Comparison of ENCODE assay signal across 19 mouse cellular contexts in genomic region chr2:83025853-83026252, GRCm38 (mm10).
DNase-seq lines count a peak whose midpoint lies in the region; ATAC-seq and TF ChIP-seq lines count a peak whose summit lies in the region.
"Had no signal": no experiment of that assay in that cellular context is flagged by ENCODE, and none has a peak within 500 bp of the region (broad histone marks: within the 10 kb centered on the region; RNA-seq: fewer than 3 reads in every experiment).

No protein-coding gene starts in this region.

- H3K9ac ChIP-seq in intestine, embryonic 14.5 days (ENCODE audit: low read length), result no peak overlapping the region
- H3K9ac ChIP-seq in intestine, postnatal 0 days (ENCODE audit: low read depth, low read length), result no peak overlapping the region
- no peak overlapping the region for H3K9ac ChIP-seq in lung, embryonic 14.5 days
- H3K9ac ChIP-seq: embryonic facial prominence, embryonic 15.5 days; heart, embryonic 13.5 days had no signal

- 51% methylated on average over 7 of the region's 7 CpGs for WGBS in intestine, embryonic 14.5 days
- WGBS in intestine, postnatal 0 days, result 59% methylated on average over 7 of the region's 7 CpGs
- WGBS in lung, embryonic 14.5 days, result 41% methylated on average over 7 of the region's 7 CpGs

- no peaks in the 10 kb centered on the region for H3K27me3 ChIP-seq in intestine, embryonic 14.5 days (replicated peaks; ENCODE audit: control insufficient read depth, insufficient read depth, low read length)
- H3K27me3 ChIP-seq in intestine, postnatal 0 days (replicated peaks; ENCODE audit: control insufficient read depth, insufficient read depth, low read length), result no peaks in the 10 kb centered on the region
- H3K27me3 ChIP-seq in lung, embryonic 14.5 days (ENCODE audit: insufficient read depth, low read length), result no peaks in the 10 kb centered on the region
- H3K27me3 ChIP-seq: embryonic facial prominence, embryonic 15.5 days; heart, embryonic 13.5 days had no signal

- H3K4me1 ChIP-seq in intestine, embryonic 14.5 days (replicated peaks; ENCODE audit: control insufficient read depth, insufficient read depth, low read length), result no peaks in the 10 kb centered on the region
- H3K4me1 ChIP-seq in intestine, postnatal 0 days (replicated peaks; ENCODE audit: control insufficient read depth, insufficient read depth, low read length), result no peaks in the 10 kb centered on the region
- H3K4me1 ChIP-seq in lung, embryonic 14.5 days (ENCODE audit: insufficient read depth), result no peaks in the 10 kb centered on the region
- H3K4me1 ChIP-seq: embryonic facial prominence, embryonic 15.5 days; forebrain, embryonic 10.5 days; heart, embryonic 13.5 days had no signal

- ATAC-seq in intestine, embryonic 14.5 days (replicated peaks; ENCODE audit: low FRiP score, low TSS enrichment, low read depth), result no peak
- ATAC-seq in intestine, postnatal 0 days, result no peak
- no peak for ATAC-seq in lung, embryonic 14.5 days (ENCODE audit: insufficient read depth)
- ATAC-seq: forebrain, embryonic 14.5 days had no signal

- TF ChIP-seq POLR2A in brain, embryonic 14.5 days (IDR thresholded peaks at IDR 0.05; ENCODE audit: borderline replicate concordance, extremely low read depth, insufficient read depth, insufficient read length, poor library complexity, severe bottlenecking), result no peak

- no peak for TF ChIP-seq CTCF in intestine, postnatal 0 days (IDR thresholded peaks at IDR 0.05; ENCODE audit: low read depth)
- no peak for TF ChIP-seq CTCF in lung, embryonic 14.5 days (IDR thresholded peaks at IDR 0.05; ENCODE audit: low read depth)
- TF ChIP-seq CTCF in brain, embryonic 14.5 days (IDR thresholded peaks at IDR 0.05; ENCODE audit: borderline replicate concordance, extremely low read depth, insufficient read depth, insufficient read length), result no peak

- H3K36me3 ChIP-seq in intestine, embryonic 14.5 days (ENCODE audit: control insufficient read depth, insufficient read depth, low read length), result no peaks in the 10 kb centered on the region
- no peaks in the 10 kb centered on the region for H3K36me3 ChIP-seq in intestine, postnatal 0 days (ENCODE audit: control insufficient read depth, insufficient read depth)
- H3K36me3 ChIP-seq in lung, embryonic 14.5 days (ENCODE audit: insufficient read depth), result no peaks in the 10 kb centered on the region
- H3K36me3 ChIP-seq: embryonic facial prominence, embryonic 15.5 days; forebrain, embryonic 10.5 days; heart, embryonic 13.5 days had no signal

- no peaks in the 10 kb centered on the region for H3K9me3 ChIP-seq in intestine, embryonic 14.5 days (ENCODE audit: control insufficient read depth, low read length)
- no peaks in the 10 kb centered on the region for H3K9me3 ChIP-seq in intestine, postnatal 0 days (ENCODE audit: control insufficient read depth)
- no peaks in the 10 kb centered on the region for H3K9me3 ChIP-seq in lung, embryonic 14.5 days (ENCODE audit: low read depth, low read length)
- H3K9me3 ChIP-seq: embryonic facial prominence, embryonic 15.5 days; forebrain, embryonic 10.5 days; heart, embryonic 13.5 days had no signal

- no peak for DNase-seq in intestine, embryonic 14.5 days (ENCODE audit: low spot score)
- DNase-seq in lung, embryonic 14.5 days, result peak; percentile 5
- DNase-seq in lung, postnatal 4 days, result no peak
- DNase-seq in brain, embryonic 14.5 days (ENCODE audit: low read depth), result peak; percentile 10
- peak; percentile 38 for DNase-seq in mesoderm, embryonic 11.5 days (ENCODE audit: low read depth, low spot score)
- no peak for DNase-seq in adrenal gland, postnatal 36 days
- DNase-seq: adrenal gland, postnatal 10 days; cerebellum, adult 18-20 months; cerebellum, adult 9-11 months; cerebellum, postnatal 36 days; gastrocnemius, postnatal 36 days; heart, adult 11 months; heart, postnatal 36 days had no signal

- H3K4me2 ChIP-seq in intestine, embryonic 14.5 days (ENCODE audit: low read length), result peak overlapping the region; percentile 18; the same call in 1 of the 2 replicates
- no peak overlapping the region for H3K4me2 ChIP-seq in intestine, postnatal 0 days (replicated peaks; ENCODE audit: low read depth)
- no peak overlapping the region for H3K4me2 ChIP-seq in lung, embryonic 14.5 days
- H3K4me2 ChIP-seq: embryonic facial prominence, embryonic 15.5 days; heart, embryonic 13.5 days had no signal

- H3K27ac ChIP-seq in intestine, embryonic 14.5 days (ENCODE audit: low read depth), result no peak overlapping the region
- H3K27ac ChIP-seq in intestine, postnatal 0 days (ENCODE audit: low read depth, low read length), result no peak overlapping the region
- no peak overlapping the region for H3K27ac ChIP-seq in lung, embryonic 14.5 days (ENCODE audit: low read depth)
- H3K27ac ChIP-seq: embryonic facial prominence, embryonic 15.5 days; forebrain, embryonic 10.5 days; heart, embryonic 13.5 days had no signal

- no peak overlapping the region for H3K4me3 ChIP-seq in intestine, embryonic 14.5 days (ENCODE audit: low read depth, low read length)
- no peak overlapping the region for H3K4me3 ChIP-seq in intestine, postnatal 0 days (ENCODE audit: low read depth, low read length)
- H3K4me3 ChIP-seq in lung, embryonic 14.5 days (ENCODE audit: low read depth, low read length), result no peak overlapping the region
- H3K4me3 ChIP-seq: embryonic facial prominence, embryonic 15.5 days; erythroblast, embryonic 14.5 days; forebrain, embryonic 10.5 days; heart, embryonic 13.5 days had no signal

Comparison
In these comparisons a context has a peak if more than half of its experiments do, and no peak if none do; other contexts are left out.
1. DNase-seq: peak in lung, embryonic 14.5 days (single experiment), brain, embryonic 14.5 days (single experiment) and mesoderm, embryonic 11.5 days (single experiment); none in intestine, embryonic 14.5 days (single experiment), lung, postnatal 4 days (0 of 2) and adrenal gland, postnatal 36 days (0 of 2).